Mouse (Mus musculus) naive thymus-derived CD4-positive, alpha-beta T cell, adult 2 months (primary cell): ENCODE results near the gene Cep70.

Experiments used
- DNase-seq: peaks from one replicate; pipeline ENCODE4 v3.0.0-alpha.2; 2011; ENCODE audit warnings: low read depth

Gene Cep70

DNA sequence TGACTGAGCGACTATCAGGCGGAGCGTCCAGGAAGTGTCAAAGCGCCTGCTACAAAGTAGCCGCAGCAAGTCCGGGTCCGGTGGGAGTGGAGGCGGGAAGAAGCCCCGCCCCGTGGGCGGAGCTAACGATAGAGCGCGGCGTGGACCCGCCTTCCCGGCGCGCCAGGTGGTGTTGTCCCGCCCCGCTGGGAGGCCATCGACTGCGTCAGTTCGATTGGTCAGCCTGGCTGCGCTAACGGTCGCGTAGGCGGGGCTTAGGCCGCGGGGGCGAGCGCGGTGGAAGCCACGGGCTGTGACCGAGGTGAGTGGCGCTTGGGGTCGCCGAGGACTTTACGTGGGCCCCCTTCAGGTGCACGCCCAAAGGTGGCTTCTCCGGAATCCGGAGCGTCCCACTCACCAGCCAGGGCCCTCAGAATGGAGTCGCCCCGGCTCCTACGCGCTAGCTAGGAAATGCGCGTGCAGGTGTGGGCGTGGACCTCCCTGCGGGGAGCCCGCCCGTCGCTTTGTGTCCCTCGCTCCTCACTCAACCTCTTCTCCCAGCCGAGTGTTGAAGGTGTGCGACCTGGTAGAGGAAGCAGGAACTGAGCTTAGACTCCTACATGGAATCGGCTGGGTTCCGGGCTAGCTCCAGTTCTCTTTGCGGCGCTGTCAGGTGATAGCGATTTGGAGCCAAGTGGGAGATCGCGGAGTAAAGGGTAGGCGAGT is at the start of gene Cep70:
Gene Cep70, plus strand, starts transcription at position 178 of the 705 bp plus-strand sequence.
- peak; percentile 98 for DNase-seq

DNA sequence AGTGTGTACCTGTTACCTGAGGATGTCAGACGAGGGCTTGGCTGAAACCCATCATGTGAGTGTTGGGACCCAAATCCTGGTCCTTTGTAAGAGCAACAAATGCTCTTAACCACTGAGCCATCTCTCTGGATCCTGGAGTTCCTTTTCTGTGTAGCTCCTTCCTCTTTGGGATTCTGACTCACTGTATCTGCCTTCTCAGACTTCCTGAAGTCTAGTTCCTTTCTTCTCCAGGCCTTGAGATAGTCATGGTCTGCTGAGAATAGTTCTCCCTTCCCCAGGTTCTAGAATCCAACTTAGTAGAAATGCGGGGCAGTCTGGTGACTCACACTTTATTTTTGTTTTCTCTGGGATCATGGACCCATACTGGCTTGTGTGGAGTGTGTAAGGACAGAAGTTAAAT is 30.5 kb upstream of the Cep70 start:
- DNase-seq: no peak

DNA sequence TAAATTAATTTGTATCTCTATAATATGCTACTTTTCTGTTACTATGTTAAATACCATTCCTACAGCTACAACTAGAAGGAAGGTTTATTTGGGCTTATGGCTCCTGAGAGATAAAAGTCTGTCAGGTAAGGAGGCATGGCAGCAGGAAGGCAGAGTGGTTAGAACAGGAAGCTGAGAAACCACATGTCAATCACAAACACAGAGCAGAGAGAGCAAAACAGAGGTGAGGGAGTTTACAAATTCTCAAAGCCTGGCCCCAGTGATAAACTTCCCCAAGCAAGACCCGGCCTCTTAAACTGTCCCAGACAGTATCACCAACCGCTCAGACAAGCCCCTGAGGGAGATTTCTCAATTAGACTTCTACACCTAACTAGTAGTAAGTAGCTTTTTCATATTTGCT is 27.0 kb upstream of the Cep70 start:
- DNase-seq: no peak

DNA sequence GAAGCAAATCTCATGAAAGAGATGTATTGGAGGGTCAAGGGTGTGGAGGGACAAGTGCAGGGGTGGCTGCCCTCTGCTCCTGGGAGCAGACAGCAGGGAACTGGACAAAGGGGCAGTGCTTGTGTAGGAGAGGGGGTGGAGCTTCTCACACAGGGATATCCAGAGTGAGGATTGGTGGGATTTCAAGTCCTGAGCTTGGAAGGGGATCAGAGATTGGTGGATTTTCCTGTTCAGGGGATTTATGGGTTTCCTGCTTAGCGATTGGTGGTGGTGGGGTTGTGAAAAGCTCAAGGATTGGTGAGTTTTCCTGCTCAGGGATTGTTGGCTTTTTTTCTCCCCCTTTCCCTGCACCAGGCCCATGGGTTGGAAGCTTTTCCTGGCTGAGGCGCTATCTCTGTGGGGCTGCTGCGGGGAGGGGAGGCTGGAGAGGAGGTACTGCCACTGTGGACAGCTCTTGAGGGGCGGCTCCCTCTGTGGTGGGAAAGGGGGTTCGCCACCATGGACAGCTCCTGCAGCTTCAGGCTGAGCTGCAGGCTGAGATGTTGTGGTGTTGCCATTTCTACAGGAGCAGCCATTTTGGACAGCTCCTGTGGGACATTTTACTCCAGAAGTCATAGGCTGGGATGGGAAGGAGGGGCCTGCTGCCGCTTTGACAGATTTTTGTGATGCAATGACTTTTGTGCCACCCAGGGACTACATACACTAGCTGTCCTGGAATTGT is 25.0 kb upstream of the Cep70 start:
- DNase-seq: no peak

DNA sequence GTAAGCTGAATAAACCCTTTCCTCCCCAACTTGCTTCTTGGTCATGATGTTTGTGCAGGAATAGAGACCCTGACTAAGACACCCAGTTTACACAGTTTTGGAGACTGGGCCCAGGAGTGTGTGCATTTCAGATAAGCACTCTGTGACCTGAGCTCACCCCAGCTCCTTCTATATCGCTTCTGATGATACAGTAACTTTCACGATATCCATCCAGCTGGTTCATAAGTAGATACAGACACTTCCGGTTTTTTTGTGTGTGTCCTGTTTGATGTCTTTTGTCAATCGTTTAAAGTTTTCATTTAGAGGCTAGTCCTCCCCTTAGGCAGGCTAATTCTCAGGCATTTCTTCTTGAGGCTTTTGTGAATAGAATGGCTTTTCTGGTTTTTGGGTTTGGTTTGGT is 21.5 kb upstream of the Cep70 start:
- DNase-seq: no peak

DNA sequence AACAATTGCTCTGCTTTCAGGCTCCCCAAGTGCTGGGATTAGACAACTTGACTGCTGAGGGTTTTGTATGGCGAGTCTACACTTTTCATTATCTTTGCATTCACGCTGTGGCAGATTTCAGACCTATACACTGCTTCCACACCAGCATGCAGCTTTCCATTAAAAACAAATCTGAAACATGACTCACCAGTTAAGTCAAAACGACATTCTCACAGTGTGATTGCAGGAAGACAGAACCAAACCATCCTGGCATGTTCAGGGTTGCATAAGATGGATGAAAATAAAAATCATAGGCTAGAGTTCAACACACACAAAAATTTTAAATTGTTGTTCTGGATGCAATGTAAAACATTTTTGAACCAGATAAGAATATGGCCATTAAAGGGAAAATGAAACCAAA is 18.6 kb upstream of the Cep70 start:
- DNase-seq: no peak

DNA sequence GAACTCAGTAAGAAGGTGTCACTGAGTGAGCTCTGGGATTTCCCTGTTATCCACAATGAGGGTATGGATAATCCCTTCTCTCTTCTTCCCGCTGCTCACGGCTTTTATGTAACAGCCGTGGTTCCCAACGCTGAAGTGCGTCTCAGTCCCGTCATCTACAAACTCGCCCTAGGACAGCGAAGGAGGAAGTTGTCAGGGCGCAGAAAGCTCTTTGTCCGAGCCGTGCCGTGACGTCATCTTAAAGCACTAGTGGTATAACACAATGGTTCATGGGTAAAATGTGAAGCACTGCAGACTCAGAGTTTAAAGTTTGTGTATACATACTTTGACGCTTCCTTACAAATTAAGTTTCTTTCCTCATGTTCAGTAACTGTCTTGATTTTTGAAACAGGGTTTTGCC is 13.7 kb upstream of the Cep70 start:
- no peak for DNase-seq

DNA sequence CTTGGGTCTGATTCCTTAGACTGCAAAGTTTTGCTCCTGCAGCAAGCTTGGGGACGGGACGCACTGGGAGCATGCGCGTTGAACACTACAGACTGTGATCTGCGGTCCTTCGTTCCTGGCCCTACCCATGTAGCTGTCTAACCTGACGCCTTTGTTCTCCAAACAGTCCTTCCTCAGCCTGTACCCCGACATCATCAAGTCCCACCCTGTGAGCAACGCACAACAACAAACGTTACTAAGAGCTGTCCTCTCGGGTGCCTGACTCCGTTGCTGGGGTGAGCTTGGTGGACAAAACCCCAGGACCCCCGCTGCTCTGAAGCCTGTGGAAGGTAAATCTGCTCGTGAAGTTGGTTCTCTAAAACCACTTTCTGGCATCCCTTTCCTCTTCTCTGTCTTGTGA is 6.0 kb upstream of the Cep70 start, which contains the start of gene Faiml:
Gene Faiml, minus strand, starts transcription at position 101 of the 400 bp plus-strand sequence.
- no peak for DNase-seq

DNA sequence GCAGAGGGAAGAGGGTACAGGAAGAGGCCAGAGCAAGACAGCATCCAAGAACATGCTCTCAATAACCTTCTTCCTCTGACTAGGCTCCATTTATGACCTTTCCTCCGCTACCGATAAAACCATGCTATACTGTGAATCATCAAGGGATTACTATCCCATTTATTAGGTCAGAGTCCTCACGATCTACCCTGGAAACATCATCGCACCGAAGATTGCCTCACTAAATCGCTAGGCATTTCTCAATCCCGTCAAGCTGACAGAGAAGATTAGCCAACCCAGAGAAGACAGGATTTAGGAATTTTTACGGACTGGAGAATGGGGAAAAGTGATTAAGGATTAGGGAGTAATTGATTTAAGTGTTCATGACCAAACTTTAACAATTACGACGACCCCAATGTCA is 4.9 kb upstream of the Cep70 start:
- DNase-seq: no peak

DNA sequence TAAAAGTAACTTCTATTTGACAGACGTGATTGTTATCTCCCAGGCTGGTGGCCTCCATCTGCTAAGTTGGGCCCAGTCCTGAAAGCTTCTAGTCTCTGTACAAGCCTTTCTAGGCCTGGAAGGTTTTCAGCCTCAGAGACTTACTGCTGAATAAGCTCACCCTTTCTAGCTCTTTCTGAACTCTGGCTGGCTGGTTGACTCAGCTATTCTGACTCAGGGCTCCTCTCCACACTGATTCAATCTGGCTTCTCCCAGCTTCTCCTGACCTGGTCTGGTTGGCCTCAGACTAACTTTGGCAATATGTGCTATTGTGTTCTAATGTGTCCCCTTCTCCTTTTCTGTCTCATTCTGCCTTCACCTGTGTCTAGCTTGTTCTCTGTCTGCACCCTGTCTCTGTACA is 3.9 kb upstream of the Cep70 start:
- no peak for DNase-seq

DNA sequence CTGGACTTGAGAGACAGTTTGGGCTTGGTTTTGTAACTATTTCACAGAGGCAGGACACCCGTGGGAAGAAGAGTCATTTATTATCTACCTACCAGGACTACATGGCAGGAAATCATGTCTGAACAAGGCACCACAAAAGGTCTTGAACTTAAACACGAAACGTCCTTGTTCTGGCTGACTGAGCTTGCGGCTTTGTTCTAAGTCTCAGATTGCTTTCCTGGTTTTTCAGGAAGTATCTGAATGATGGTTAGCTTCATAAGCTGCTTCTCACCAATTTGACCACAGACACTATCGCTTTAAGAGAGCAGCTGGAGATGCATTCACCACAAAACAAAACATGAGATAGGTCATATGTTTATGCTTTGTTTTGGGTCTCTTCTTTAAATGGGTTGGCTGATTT is 2.6 kb upstream of the Cep70 start:
- DNase-seq: peak; percentile 30

DNA sequence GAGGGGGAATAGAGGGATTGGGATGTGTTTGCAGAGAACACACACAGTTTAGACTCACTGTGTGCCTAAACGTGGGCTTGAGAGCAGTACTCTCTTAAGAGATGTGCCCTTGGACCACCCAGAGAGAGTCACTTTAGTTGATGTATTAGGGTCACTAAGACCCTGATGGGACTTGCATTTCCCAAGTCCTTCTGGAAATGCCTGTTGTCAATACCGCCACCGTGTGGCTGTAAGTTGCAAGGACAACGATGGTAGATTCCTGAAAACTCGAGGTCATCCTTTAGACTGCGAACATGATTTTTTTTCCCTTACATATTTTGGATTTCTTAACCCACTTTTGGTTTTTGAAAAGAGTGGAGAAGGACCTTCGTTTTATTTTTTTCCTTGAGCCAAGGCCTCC is 1.1 kb upstream of the Cep70 start:
- peak; percentile 72 for DNase-seq

DNA sequence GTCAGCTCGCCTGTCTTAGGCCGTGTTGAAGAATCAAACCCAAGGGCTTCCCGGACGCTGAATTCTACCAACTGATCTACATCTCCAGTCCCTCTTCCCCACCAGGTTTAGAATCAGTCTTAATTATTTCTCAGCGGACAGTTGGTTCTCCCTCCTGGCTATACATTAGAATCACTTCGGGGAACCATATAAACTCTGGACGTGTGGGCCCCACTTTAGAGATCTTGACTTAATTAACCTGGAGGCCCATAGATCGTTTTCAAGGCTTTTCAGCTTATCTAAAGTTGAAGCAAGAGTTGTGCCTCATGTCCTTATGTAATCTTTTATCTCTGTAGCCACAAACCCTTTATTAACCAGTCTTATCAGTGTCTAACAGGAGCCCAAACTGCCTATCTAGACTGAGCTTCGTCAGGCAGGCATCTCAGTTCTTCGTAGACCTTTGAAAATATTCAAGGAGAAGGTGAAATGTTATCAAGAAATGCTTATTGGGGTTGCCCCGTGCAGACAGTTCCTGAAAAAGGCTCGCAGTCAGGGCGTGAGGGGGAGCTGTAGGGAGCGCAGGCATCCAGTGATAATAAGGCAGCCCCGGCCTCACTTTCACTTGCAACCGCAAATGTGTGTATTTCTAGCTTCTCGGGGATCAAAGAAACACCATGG is 506 bp upstream of the Cep70 start:
- no peak for DNase-seq

DNA sequence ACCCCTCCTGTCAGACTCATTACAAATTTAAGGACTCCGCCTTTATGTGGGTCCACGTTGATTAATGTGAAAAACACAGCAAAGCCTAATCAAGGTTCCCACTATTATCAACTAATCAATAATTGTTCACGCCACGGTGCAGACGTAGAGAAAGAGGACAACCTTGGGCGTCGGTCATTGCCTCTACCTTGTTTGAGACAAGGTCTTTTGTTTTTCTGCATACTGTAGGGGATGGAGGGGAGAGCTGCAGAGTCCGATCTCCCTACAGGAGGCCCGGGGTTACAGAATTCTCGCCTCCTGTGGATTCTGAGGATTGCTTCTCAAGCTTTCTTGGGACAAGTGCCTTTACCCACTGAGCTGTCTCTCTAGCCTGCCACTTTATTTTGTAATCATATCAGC is 727 bp downstream of the Cep70 start:
- no peak for DNase-seq

DNA sequence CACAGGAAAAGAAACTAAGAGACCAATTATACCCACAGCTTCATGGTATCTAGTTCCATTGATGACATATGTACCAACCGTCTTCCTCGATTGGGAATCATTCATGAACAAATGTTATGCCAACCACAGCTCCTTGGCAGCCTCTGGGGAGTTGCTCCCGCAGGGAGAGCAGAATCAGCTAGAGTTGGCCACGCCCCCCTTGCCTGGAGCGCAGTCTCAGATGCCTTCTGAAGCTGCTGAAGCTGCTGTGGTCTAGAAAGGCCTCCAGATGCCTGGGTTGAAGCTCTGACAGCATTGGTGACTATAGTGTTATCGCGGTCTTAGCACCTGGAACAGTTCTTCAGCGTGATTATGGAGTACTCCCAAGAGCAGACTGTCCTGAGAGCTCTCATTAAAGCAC is 5.1 kb downstream of the Cep70 start:
- DNase-seq: no peak

DNA sequence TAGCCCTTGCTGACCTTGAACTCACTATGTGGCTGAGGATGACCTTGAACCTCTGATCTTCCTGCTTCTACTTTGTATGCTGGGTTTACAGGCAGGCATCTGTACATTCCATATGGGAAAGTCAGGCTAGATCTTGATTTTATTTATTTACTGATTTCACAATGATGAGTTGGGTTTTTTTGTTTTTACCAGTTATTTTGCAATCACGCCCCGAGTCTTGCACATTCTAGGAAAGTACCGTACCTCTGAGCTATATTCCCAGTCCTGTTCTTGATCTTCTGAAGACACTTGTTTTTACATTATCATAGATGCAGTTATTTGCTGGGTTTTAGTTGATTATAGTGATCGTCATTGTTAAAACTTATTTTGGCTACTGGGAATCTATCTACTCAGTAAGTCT is 5.7 kb downstream of the Cep70 start:
- no peak for DNase-seq

DNA sequence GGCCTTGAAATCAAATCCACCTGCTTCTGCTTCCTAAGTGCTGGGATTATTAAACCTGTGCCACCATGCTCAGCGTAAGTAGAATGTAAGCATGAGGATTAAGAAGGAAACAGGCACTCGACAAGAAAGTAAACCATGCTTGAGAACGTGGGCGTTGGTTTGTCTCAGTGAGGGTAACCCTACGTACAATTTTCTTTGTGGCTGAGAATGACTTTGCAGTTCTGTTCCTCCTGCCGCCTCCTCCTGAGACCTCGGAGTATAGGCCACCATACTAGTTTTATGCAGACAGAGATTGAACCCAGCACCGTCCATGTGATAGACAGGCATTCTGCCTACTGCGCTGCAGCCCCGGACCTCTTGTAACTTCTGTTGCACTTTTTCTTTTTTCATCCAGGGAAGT is 10.7 kb downstream of the Cep70 start:
- DNase-seq: no peak

DNA sequence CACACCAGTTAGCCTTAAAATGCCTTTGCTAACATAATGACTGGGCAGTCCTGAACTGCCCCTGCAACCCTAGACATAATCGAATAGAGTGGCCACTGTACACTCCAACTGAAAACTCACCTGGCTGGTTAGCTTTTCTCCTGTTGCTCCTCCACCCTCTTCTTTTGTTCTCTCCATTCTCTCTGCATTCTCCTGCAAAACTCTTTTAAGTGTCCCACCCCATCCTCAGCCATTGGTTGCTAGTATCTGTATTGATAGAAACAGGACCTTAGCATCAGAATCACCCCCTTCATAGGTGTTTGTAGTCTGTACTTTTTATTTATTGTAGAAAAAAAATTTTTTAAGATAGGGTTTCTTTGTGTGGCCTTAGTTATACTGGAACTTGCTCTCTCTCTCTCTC is 13.0 kb downstream of the Cep70 start:
- no peak for DNase-seq

DNA sequence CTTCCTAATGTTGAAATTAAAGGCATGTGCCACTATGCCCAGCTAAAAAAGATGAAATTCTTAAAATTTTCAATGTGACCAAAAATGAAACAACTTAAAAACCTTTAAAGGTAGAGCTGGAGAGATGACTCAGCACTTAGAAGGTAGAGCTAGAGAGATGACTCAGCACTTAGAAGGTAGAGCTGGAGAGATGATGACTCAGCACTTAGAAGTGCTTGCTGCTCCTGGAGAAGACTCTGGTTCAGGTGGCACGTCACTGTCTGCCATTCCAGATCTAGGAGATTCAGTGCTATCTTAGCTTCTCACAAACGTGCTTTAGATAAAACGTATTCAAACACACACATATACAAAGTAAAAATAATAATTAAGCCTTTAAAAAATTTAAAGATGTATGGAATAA is 13.7 kb downstream of the Cep70 start:
- DNase-seq: no peak

DNA sequence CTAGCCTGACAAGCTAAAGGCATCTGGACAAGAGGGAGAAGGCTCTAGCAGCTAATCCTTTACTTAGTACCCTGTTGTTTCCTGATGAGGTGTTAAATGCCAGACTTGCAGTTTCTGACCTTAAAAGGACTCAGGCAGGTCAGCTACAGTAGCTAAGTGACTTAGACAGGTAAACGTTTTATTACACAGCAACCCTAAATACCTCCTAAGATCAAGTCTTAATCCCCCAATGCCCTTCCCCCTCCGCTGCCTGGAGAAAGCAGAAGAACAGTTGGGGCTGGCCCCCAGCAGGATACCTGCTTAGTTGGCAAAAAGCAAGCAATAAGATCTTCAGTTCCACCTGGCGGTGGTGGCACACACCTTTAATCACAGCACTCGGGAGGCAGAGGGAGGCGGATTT is 15.7 kb downstream of the Cep70 start:
- no peak for DNase-seq

DNA sequence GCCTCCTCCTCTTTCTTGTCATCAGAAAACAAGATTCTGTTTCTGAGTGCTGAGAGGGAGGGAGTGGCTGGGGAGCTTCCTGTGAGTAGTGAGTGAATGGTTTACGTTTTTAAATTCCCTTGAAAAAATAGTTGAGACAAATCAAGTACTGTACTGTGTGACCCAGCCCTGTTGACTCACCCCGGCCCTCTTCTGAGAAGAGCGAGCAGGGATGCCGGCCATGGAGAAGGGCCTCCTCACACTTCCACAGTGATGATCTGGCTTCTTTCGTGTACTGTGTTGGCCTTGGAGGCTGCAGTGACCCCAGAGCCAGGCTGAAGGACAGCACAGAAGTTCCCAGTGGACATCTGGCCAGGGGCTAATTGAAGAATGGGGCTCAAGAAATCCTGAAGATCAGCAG is 61.1 kb downstream of the Cep70 start:
- no peak for DNase-seq

DNA sequence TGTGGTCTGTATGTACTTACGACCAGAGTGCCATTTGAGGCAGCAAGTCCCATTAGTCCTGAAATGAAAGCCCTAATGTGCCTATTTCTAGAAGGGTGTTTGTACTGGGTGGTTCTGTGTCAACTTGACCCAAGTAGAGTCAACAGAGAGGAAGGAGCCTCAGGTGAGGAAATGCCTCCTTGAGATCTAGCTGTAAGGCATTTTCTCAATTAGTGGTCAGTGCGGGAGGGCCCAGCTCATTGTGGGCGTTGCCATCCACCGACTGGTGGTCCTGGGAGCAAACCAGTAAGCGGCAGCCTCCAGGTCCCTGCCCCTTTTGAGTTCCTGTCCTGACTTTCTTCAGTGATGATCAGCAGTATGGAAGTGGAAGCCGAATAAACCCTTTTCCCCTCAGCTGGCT is 63.1 kb downstream of the Cep70 start:
- no peak for DNase-seq

DNA sequence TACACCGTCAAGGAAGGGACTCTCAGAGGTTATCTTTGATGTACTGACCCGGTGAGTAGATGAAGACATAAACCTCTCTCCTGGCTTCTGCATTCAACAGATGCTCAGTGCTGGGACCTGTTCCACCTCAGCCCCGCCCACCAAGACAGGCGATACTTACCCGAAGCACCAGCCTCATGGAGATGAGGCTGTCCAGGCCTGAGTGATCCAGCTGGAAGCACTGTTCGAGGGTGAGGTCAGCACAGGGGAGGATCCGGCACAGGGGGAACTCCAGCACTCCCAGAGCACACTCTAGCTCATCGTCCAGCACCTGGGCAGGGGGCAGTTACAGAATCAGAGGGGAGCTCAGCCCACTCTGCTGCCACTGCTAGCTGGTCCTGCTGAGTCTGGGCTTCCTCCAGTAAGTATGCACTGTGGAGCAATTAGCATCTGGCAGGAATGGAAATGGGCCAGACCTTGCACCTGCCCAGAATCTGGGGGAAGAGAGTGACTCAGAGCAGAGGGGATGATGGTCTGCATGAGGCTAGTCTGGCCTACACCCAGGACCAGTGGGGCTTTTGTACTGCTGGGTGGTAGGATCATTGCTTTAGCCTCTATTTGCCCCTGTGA is 76.3 kb downstream of the Cep70 start:
- no peak for DNase-seq
